Mouse (Mus musculus): ENCODE data around the gene Enox1.

Enox1 gene

DNA sequence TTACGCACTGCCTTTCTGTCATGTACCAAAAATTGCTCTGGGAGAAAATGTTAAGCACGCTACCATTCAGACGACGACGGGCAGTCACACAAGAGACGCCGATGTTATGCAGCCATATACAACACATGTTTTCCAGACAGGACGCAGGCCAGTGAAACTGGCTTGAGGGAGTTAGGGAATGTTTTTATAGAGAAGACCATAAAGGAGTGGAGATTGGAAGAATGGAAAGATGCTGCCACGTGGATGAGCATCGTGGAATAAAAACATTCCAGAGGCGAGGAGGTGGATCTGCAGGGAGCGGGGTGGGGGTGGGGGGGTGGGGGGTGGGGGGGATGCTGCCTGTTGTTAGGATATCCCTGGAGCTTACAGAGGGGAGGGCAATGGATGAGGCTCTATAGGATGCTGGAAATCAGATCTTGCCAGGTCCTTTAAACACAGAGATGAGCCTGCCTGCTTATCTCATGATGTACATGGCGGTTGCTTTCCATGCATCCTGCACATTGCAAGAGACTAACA, 116.4 kb downstream of the Enox1 start:
- DNase-seq (ENCODE audit: low spot score in 2 of 2) = no peak

GRCm38 (mm10) chr14:77273721-77274120, 117.2 kb downstream of the Enox1 start:
- no peak for DNase-seq (ENCODE audit: low spot score in 2 of 2)

DNA sequence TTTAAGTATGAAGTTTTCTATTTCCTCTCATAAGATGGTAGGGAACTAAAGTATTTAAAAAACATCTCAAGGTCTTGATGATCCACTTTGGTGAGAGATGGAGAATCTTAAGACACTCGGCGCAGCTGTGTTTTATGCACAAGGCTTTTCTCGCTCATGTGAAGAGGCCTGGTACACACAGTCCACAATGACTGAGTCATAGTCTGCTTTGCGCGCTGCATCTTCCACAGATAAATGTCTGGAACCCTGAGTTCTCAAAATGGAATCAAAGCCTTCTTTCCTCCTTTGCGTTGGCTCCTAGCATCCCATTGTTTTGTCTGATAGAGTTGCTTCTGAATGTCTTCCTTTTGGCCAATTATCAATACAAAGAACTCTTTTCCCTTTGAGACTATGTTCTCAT, 119.0 kb downstream of the Enox1 start:
- DNase-seq (ENCODE audit: low spot score in 2 of 2) = no peak

- DNase-seq (ENCODE audit: low spot score in 2 of 2) = no peak
Measured at GRCm38 (mm10) chr14:77279143-77279542, 122.6 kb downstream of the Enox1 start.

DNA sequence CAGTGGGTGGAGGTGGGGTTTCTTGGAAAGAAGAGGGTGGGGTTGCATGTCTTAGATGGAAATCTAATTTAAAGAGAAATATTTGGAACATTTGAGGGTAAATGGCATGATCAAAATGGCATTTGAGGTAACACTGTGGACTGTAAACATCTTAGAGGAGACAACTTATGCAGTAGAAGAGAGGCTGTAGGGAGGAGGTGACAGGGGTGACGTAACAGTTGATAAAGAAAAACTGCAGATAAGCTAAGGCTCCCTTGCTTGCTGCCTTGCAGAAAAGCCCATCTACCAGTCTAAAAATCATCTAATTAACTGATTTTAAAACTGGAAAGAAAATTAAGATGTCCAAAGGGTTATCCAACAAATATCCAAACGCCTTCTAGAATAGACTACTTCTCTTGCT, 123.9 kb downstream of the Enox1 start:
- DNase-seq (ENCODE audit: low spot score in 2 of 2) = no peak

GRCm38 (mm10) chr14:77280893-77281292, 124.3 kb downstream of the Enox1 start:
- DNase-seq (ENCODE audit: low spot score in 2 of 2) = no peak

- no peak for DNase-seq (ENCODE audit: low spot score in 2 of 2)
Measured at GRCm38 (mm10) chr14:77283939-77284338, 127.4 kb downstream of the Enox1 start.

DNA sequence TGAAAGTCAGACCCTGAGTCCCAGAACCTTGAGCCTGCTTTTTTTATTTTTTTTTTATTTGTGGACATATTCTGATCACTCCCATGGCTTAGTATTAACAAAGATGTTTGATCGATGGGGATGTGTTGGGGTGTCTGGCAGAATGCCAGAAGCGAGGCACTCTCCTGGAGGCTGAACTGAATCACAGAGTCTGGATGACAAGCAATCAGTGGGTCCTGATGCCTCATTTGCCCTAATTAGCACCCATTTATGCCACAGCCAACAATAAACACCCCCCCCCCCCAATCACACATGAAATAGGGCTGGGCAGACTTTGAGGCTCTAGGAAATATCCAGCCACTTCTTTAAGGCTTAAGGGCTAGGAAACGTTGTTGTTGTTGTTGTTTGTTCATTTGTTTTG, 128.9 kb downstream of the Enox1 start:
- DNase-seq (ENCODE audit: low spot score in 2 of 2) = no peak

- no peak for DNase-seq (ENCODE audit: low spot score in 2 of 2)
Measured at GRCm38 (mm10) chr14:77291756-77292155, 135.2 kb downstream of the Enox1 start.

GRCm38 (mm10) chr14:77297039-77297438, 140.5 kb downstream of the Enox1 start:
- DNase-seq (ENCODE audit: low spot score in 2 of 2) = no peak

GRCm38 (mm10) chr14:77298327-77298726, 141.8 kb downstream of the Enox1 start:
- DNase-seq (ENCODE audit: low spot score in 2 of 2) = no peak

GRCm38 (mm10) chr14:77309571-77309970, 153.0 kb downstream of the Enox1 start:
- DNase-seq (ENCODE audit: low spot score in 2 of 2) = no peak

- DNase-seq (ENCODE audit: low spot score in 2 of 2) = peak in 1 of 2 experiments; percentile 2
Measured at GRCm38 (mm10) chr14:77311456-77311855, 154.9 kb downstream of the Enox1 start.

DNA sequence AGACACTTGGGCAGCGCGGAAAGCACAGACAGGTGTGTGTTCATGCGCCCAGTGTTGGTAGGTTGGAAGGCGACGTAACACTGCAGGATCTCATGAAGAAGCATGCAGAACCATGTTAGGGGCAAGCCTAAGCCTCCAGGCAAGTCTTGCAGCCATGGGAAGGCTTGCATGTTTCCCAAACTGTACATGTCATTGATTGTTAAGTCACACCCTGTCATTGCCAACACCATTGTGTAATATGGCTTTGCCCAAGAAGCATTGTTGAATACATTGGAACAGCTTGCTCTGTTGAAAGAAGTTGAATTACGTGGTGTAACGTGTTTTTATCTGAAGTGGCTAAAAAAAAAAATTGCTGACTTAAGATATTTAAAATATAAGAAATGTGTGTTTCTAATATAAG, 162.8 kb downstream of the Enox1 start:
- DNase-seq (ENCODE audit: low spot score in 2 of 2) = peak in 1 of 2 experiments; percentile 3

DNA sequence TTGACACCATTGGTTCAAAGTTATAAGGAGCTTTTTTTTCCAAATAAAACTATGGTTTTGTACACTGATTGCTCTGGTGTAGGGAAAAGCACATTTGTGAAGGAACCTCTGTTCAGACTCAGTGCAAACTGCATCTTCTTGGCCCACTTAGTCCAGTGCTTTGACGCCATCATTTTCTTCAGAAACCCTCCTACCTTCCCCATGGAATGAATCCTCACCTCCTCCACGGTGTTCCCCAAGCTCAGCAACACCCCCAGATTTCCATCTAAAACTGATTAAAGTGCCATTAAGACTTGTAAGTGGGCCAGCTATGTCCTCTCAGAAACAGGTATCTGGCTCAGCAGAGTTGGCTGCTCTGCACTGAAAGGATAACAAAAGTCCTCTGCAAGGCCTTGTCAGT, 167.8 kb downstream of the Enox1 start:
- peak in 1 of 2 experiments; percentile 1 for DNase-seq (ENCODE audit: low spot score in 2 of 2)

GRCm38 (mm10) chr14:77327693-77328092, 171.1 kb downstream of the Enox1 start:
- DNase-seq (ENCODE audit: low spot score in 2 of 2) = peak in 1 of 2 experiments; percentile 2

- DNase-seq (ENCODE audit: low spot score in 2 of 2) = no peak
Measured at GRCm38 (mm10) chr14:77329791-77330190, 173.2 kb downstream of the Enox1 start.

DNA sequence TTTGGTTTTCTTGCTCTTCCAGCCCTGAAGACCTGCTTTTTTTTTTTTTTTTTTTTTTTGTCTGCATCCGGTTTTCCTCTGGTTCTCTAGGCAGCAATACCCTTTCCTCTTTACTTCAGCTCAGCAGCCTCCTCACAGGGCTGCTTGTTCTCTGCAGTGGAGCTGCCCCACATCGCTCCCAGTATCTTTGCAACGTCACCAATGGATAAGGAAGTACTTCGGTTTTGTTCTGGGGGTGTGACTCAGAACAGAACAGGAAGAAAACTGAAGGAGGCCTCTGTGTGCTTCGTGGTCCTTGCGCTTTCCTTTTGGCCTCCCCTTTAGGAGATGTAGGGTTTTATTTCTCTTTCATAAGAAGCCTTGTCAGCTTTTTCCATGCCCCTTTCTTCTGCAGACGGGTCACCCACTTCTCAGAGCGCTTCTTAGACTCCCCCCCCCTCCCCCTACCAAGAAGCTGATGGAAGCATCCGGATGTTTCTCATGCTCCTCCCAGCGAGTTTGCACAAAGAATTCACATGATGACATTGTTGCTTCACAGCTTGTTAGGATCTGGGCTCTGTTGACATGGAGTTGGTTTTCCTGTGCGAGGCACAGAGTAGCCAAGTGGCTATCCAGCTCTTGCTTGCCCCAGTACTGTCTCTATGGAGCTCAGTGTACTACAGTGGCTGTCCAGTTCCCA, 187.2 kb downstream of the Enox1 start:
- no peak for DNase-seq (ENCODE audit: low spot score in 2 of 2)

DNA sequence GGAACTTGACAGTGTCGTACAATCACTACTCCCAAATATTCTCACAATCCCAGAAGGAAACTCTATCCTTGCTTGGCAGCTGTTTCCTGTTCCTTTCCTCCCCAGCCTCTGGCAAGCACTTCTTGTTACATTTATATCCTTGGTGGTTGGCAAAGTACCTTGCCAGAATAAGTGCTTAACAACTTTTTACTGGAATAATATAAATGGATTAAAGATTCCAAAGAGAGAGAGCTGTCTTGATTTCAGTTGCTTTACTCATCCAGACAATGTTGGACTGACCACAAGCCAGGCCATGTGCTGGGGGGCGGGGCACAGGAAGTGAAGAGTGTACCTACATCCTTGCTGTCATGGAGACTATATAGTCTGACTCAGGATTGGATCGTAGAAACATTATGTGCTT, 189.7 kb downstream of the Enox1 start:
- DNase-seq (ENCODE audit: low spot score in 2 of 2) = no peak

- DNase-seq (ENCODE audit: low spot score in 2 of 2) = no peak
Measured at GRCm38 (mm10) chr14:77351803-77352352, 195.3 kb downstream of the Enox1 start.

GRCm38 (mm10) chr14:77362662-77363061, 206.1 kb downstream of the Enox1 start:
- no peak for DNase-seq (ENCODE audit: low spot score in 2 of 2)

GRCm38 (mm10) chr14:77368411-77368810, 211.8 kb downstream of the Enox1 start:
- no peak for DNase-seq (ENCODE audit: low spot score in 2 of 2)

- DNase-seq (ENCODE audit: low spot score in 2 of 2) = no peak
Measured at GRCm38 (mm10) chr14:77369070-77369469, 212.5 kb downstream of the Enox1 start.

Data from frontal cortex, postnatal 10 days (tissue).